Mouse (Mus musculus): ENCODE measurements at regions not wholly inside any gene's neighbourhood (a gene's known extent, or its start where the extent isn't known, plus 50 kb on each side); places are given as distances from the start of the nearest gene placed in this dataset.

DNA sequence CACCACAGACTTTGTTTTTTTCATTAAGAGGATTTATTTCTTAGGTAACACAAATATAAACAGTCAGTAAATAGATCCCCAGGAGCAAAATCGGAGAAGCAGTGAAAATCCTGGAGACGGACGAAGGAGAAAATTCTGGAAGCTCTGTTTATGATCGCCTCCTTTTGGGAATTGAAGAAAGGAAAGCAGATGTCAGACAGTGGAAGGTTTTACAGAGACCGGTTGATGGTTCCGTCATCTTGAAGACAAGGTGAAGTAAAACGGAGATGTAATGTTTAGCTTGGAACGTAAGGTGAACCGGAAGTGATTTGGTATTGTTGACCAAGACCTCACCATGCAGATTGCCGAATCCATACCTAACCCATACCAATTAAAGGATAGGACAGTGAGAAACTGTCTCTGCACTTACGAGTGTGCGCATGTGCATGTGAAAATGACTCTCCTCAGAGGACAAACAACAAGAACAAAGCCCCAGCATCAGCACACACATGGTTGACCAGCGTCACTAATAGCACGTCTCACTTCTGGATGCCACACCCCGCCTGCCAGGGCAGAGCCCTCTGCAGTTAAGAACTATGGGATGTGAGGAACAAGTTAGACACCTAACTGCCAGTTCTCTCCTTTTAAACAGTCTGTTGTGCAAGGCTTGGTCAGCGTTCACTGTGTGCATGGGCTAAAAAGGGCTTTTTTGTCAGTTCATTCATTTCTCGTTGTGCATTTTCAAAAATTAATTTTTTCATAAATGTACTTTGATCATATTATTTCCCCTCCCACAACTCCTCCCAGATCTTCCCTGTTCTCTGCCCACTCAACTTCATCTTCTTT is 62.4 kb upstream of the Cpsf6 start:
- WGBS: 87% methylated on average over 17 of the region's 17 CpGs
- no peak overlapping the region for H3K27ac ChIP-seq (replicated peaks)
- H3K9ac ChIP-seq: no peak overlapping the region
- H3K4me2 ChIP-seq: no peak overlapping the region
- peaks cover 6% of the 10 kb centered on the region for H3K4me1 ChIP-seq (replicated peaks)
- no peaks in the 10 kb centered on the region for H3K36me3 ChIP-seq
- no peaks in the 10 kb centered on the region for H3K9me3 ChIP-seq
- no peak overlapping the region for H3K4me3 ChIP-seq
- no peak for ATAC-seq (ENCODE audit: low read depth)
- H3K27me3 ChIP-seq: no peaks in the 10 kb centered on the region

DNA sequence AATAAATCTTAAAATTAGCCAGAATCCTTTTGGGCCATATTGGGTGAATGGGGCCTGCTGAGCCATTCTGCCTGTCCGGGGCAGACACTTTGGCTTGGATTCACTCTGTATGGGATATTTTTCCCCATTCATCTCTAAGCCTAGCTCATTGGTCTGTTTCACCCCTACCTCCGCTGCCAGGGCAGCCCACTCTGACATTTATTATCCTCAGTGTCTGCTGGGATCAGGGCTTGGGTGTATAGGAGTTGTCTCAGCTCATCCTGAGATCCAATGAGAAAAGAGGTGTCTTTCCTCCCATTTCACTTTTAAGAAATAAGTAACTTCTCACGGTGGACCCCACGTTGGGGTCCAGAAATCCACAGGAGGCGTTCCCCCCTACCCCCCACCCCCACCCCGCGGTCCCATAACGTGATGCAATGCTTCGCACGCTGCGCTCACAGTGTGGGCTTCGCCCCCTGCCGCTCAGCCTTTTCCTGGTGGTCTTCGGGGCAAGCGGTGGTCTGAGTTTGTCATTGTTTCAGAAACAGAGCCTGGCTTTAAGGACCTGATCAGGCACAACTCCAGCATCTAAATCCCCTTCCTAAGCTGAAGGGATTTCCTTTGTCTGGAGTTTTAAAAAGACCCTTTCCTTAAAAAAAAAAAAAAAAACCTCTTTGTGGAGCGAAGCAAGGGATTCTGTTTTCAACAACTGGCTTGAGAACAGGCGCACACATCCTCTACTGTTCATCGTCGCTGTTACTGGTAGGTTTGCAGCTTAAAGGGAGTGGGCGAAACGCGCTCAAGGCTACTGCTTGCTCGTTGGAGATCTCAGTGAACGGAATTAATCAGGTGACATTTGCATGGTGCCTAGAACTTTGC is 61.5 kb upstream of the Cpsf6 start:
- Histone ChIP-seq H3K27me3 (peaks cover 2% of the 10 kb centered on the region), H3K4me2 (peak overlapping the region; percentile 48), H3K9ac (no peak overlapping the region), H3K36me3 (no peaks in the 10 kb centered on the region), H3K27ac (replicated peaks) (no peak overlapping the region), H3K4me3 (peak overlapping the region; percentile 3; the same call in 1 of the 2 replicates), H3K9me3 (no peaks in the 10 kb centered on the region), H3K4me1 (replicated peaks) (peaks cover 10% of the 10 kb centered on the region)
- no peak for ATAC-seq (ENCODE audit: low read depth)
- 20% methylated on average over 24 of the region's 24 CpGs for WGBS

DNA sequence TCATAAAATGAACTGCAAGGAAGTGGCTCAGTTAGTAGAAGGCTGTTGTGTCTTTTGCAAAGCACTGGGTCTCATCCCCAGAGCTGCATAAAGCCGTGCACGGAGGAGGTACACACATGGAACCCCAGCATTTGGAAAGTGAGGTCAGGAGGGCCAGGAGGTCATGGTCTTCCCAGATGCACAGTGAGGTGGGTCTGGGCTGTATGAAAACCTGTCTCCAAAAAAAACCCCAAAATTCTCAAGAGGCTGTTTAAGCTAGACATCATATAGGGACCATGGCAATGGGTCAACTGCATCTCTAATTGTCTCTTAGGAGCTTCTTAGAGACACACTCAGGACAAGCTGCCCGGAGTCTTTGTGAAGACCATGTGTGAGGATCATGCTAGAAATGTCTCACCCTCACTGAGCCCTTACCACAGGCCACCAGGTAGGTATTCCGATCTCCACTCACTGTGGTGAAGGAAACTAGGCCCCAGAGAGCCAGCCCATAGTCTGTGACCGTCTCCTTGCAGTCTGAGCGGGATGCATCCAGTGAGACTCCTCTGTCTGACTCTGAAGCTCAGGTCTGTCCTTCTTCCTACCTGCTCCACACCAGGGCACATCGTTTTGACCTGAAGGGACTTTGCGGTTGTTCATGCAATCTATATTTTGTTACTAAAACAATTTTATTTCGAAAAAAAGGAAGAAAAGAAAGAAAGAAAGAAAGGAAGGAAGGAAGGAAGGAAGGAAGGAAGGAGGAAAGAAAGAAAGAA is 60.6 kb upstream of the Cpsf6 start:
- H3K4me1 ChIP-seq (replicated peaks): peaks cover 18% of the 10 kb centered on the region
- H3K9ac ChIP-seq: no peak overlapping the region
- no peak overlapping the region for H3K4me3 ChIP-seq
- H3K27ac ChIP-seq (replicated peaks): no peak overlapping the region
- H3K4me2 ChIP-seq: no peak overlapping the region
- 91% methylated on average over 9 of the region's 9 CpGs for WGBS
- H3K27me3 ChIP-seq: peaks cover 6% of the 10 kb centered on the region
- H3K9me3 ChIP-seq: no peaks in the 10 kb centered on the region
- no peaks in the 10 kb centered on the region for H3K36me3 ChIP-seq
- no peak for ATAC-seq (ENCODE audit: low read depth)

DNA sequence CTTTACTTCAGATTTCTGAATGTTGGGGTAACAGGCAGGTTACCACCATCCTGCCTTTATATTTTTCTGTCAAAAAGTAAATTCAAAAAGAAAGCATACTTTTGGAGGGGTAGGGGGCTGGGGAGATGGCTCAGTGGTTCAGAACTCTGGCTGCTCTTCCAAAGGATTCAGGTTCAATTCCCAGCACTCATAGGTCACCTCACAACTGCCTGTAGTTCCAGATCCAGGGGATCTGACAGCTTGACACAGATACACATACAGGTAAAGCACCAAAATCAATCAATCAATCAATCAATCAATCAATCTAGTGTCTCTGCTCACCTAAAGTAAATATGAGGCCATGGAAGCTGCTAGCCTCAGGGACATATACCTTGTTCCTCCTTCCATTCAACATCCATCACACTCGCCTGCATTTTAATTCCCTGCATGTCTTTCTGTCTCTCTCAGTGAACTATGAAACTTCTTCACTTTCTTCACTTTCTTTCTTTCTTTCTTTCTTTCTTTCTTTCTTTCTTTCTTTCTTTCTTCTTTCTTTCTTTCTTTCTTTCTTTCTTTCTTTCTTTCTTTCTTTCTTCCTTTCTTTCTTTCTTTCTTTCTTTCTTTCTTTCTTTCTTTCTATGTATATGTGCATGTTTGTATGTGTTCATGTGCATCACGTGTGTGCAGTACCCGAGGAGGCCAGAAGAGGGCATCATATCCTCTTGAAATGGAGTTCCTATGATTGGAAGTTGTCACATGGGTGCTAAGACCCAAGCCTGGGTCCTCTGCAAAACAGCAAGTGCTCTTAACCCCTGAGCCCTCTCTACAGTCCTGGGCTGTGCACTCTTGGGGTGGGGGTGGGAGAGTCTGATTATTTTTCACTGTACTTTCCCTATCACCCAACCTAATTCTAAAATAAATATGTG is 59.6 kb upstream of the Cpsf6 start:
- Histone ChIP-seq H3K4me2 (no peak overlapping the region), H3K36me3 (no peaks in the 10 kb centered on the region), H3K9ac (no peak overlapping the region), H3K4me3 (no peak overlapping the region), H3K9me3 (no peaks in the 10 kb centered on the region), H3K27ac (replicated peaks) (no peak overlapping the region), H3K4me1 (replicated peaks) (peaks cover 23% of the 10 kb centered on the region), H3K27me3 (peaks cover 6% of the 10 kb centered on the region)
- WGBS: 93% methylated on average over 3 of the region's 3 CpGs
- no peak for ATAC-seq (ENCODE audit: low read depth)

DNA sequence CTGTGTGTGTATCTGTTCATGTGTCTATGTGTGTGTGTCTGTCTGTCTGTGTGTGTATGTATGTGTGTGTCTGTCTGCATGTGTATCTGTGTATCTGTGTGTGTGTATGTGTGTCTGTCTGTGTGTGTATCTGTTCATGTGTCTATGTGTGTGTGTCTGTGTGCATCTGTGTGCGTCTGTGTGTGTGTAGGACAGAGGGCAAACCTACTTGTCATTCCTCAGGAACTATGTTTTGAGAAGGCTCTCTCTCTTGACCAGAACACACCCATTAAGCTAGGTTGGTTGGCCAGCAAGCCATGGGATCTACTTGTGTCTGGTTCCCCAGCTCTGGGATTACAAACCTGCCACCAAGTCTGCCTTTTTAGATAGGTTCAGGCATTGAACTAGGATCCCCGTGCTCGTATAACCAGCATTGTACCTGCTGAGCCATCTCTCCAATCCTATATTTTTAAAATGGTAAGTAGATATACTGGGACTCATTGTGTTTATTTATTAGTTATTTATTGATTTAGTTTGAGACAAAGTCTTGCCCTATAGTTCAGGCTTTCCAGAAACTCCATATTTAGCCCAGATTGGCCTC is 58.9 kb upstream of the Cpsf6 start:
- Histone ChIP-seq H3K27me3 (peaks cover 6% of the 10 kb centered on the region), H3K4me1 (replicated peaks) (peaks cover 23% of the 10 kb centered on the region), H3K4me3 (no peak overlapping the region), H3K27ac (replicated peaks) (no peak overlapping the region), H3K9me3 (no peaks in the 10 kb centered on the region), H3K4me2 (no peak overlapping the region), H3K9ac (no peak overlapping the region), H3K36me3 (no peaks in the 10 kb centered on the region)
- 96% methylated on average over 3 of the region's 3 CpGs for WGBS
- no peak for ATAC-seq (ENCODE audit: low read depth)

DNA sequence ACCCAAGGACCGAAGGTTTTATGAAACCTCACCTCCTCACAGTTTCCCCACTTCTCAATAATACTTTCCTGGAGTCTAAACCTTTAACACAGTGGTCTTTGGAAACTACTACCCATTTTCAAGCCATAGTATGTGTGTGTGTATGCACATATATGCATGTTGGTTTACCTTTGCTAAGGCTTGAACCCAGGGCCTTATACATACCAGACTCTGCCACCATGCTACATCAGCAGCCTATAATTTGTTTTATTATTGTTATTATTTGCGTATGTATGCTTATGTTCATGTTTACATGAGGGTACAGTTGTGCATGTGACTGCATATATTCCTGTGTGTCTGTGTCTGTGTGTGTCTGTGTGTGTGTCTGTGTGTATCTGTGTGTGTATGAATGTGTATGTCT is 58.2 kb upstream of the Cpsf6 start:
- no peak for ATAC-seq (ENCODE audit: low read depth)
- H3K4me2 ChIP-seq: no peak overlapping the region
- H3K9me3 ChIP-seq: no peaks in the 10 kb centered on the region
- peaks cover 23% of the 10 kb centered on the region for H3K4me1 ChIP-seq (replicated peaks)
- no peak overlapping the region for H3K9ac ChIP-seq
- no peaks in the 10 kb centered on the region for H3K36me3 ChIP-seq
- H3K27me3 ChIP-seq: peaks cover 6% of the 10 kb centered on the region
- H3K27ac ChIP-seq (replicated peaks): no peak overlapping the region
- WGBS: 93% methylated on average over 2 of the region's 2 CpGs
- no peak overlapping the region for H3K4me3 ChIP-seq

DNA sequence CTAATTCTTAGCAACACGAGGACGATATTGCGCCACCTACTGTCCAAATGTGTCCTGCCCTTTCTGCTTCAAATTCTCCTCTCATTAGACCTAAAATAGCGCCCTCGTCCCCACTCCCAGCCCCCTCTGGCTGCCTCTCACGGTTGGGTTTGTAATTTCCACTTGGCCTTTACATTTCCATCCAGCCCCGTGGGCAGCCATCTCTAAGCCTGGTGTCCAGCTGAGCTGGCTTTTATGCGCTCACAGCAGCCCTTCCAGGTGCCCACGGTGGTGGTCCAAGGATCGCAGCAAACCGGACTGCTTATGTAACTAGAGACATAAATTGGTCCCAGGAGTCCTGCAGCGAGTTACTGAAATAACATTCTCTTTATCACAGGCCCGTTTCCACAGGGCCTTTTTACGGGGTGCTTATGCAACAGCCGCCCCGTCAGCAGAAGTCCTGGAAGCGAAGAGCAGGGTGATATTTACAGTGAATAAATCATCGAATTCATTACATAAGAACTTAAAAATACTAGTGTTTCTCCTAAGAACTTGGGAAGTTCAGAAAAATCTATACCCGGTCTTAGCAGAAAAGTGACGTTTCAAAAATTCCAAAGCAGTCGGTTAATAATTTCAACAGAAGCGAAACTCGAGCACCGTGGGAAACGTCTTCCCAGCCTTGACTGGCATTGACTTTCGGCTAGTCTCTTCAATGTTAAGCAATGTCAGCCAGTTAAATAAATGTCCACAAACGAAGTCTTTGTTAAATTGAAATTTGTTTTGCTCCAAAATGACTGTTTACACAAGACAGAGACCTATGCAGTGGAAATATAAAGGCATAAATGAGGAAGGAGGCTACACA is 57.3 kb upstream of the Cpsf6 start:
- no peak for ATAC-seq (ENCODE audit: low read depth)
- H3K4me3 ChIP-seq: no peak overlapping the region
- H3K9ac ChIP-seq: 0 out of 2 replicates have a peak overlapping the region, but pooled peaks have one; percentile 41
- no peaks in the 10 kb centered on the region for H3K9me3 ChIP-seq
- peaks cover 26% of the 10 kb centered on the region for H3K4me1 ChIP-seq (replicated peaks)
- H3K36me3 ChIP-seq: no peaks in the 10 kb centered on the region
- 38% methylated on average over 27 of the region's 27 CpGs for WGBS
- H3K27me3 ChIP-seq: peaks cover 6% of the 10 kb centered on the region
- peak overlapping the region; percentile 27; the same call in 1 of the 2 replicates for H3K4me2 ChIP-seq
- no peak overlapping the region for H3K27ac ChIP-seq (replicated peaks)

DNA sequence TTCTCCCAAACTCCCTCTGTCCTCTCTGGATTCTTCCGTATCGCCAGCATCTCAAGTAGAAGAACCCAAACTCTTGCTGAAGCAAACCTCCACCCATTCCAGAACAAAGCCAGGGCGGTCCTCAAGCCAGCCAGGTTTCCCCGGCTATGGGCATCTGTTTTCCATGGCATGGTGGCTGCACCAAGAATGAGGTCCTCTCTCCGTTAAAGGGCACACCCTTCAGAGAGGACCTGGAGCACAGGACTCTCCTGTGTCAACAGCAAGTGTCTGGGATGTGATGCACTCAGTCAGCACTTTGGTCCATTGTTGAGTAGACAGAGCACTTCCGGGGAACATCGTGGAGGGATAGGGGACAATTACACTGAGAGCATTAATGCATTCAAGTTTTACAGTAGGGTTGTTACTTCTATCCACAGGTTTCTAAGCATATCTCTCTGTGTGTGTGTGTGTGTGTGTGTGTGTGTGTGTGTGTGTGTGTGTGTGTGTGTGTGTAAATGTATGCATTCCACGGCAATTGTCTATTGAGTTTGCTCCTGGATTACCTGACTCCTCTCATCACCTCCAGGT is 56.6 kb upstream of the Cpsf6 start:
- no peaks in the 10 kb centered on the region for H3K9me3 ChIP-seq
- 65% methylated on average over 8 of the region's 8 CpGs for WGBS
- H3K36me3 ChIP-seq: no peaks in the 10 kb centered on the region
- H3K4me1 ChIP-seq (replicated peaks): peaks cover 27% of the 10 kb centered on the region
- H3K4me2 ChIP-seq: no peak overlapping the region
- peaks cover 6% of the 10 kb centered on the region for H3K27me3 ChIP-seq
- no peak for ATAC-seq (ENCODE audit: low read depth)
- H3K9ac ChIP-seq: no peak overlapping the region
- no peak overlapping the region for H3K27ac ChIP-seq (replicated peaks)
- no peak overlapping the region for H3K4me3 ChIP-seq

DNA sequence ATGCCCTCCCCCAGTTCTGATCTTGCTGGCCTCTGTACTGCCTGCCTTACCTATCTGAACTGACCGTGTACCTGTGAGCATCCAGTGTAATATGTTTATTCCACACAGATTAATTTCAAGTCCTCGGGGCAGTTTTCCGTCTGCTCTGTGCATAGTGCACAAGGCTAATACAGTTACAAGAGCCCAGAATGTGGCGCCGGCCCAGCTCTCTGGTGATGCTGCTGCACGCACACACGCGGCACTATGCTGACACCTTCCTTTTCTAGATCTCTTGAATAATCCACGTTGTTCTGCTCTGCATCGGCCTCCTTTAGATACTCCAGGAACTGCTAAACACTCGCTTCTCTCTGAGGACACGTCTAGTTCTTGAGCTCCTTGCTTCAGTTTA is 55.9 kb upstream of the Cpsf6 start:
- Histone ChIP-seq H3K4me2 (peak overlapping the region; percentile 54), H3K4me1 (replicated peaks) (peaks cover 23% of the 10 kb centered on the region), H3K9me3 (no peaks in the 10 kb centered on the region), H3K27me3 (peaks cover 9% of the 10 kb centered on the region), H3K9ac (peak overlapping the region; percentile 17; the same call in 1 of the 2 replicates), H3K27ac (replicated peaks) (no peak overlapping the region), H3K4me3 (peak overlapping the region; percentile 24; the same call in 1 of the 2 replicates), H3K36me3 (no peaks in the 10 kb centered on the region)
- no peak; the same call in none of the 2 replicates for ATAC-seq (ENCODE audit: low read depth)
- WGBS: 54% methylated on average over 12 of the region's 12 CpGs
